9 mouse cellular contexts compared by ENCODE assay signal in genomic region chr2:51305411-51305810, GRCm38 (mm10).
A peak's percentile ranks its signal among the peaks of the same experiment; 100 is the strongest.
DNase-seq lines count a peak whose midpoint lies in the region; ATAC-seq and TF ChIP-seq lines count a peak whose summit lies in the region.
"Had no signal": no experiment of that assay in that cellular context is flagged by ENCODE, and none has a peak within 500 bp of the region (broad histone marks: within the 10 kb centered on the region; RNA-seq: fewer than 3 reads in every experiment).

No protein-coding gene starts in this region.

- no peaks in the 10 kb centered on the region for H3K9me3 ChIP-seq in hindbrain, postnatal 0 days (ENCODE audit: low read length)
- H3K9me3 ChIP-seq in hindbrain, embryonic 14.5 days (ENCODE audit: control insufficient read depth, low read length), result no peaks in the 10 kb centered on the region
- H3K9me3 ChIP-seq in lung, embryonic 14.5 days (ENCODE audit: low read depth, low read length), result no peaks in the 10 kb centered on the region
- H3K9me3 ChIP-seq: midbrain, embryonic 12.5 days had no signal

- ATAC-seq in hindbrain, postnatal 0 days, result no peak
- no peak for ATAC-seq in hindbrain, embryonic 14.5 days (ENCODE audit: low FRiP score)
- peak; percentile 68; the same call in 1 of the 2 replicates for ATAC-seq in lung, embryonic 14.5 days (ENCODE audit: insufficient read depth)

- no peak overlapping the region for H3K4me3 ChIP-seq in hindbrain, postnatal 0 days (ENCODE audit: low read length)
- no peak overlapping the region for H3K4me3 ChIP-seq in hindbrain, embryonic 14.5 days (replicated peaks; ENCODE audit: low read length)
- no peak overlapping the region for H3K4me3 ChIP-seq in lung, embryonic 14.5 days (ENCODE audit: low read depth, low read length)
- H3K4me3 ChIP-seq: midbrain, embryonic 12.5 days had no signal

- H3K4me2 ChIP-seq in hindbrain, postnatal 0 days (ENCODE audit: low read depth, low read length), result no peak overlapping the region
- H3K4me2 ChIP-seq in hindbrain, embryonic 14.5 days (replicated peaks), result no peak overlapping the region
- no peak overlapping the region for H3K4me2 ChIP-seq in lung, embryonic 14.5 days
- H3K4me2 ChIP-seq: midbrain, embryonic 12.5 days had no signal

- H3K4me1 ChIP-seq in hindbrain, postnatal 0 days (ENCODE audit: insufficient read depth, low read length), result no peaks in the 10 kb centered on the region; the same call in 1 of the 2 replicates
- H3K4me1 ChIP-seq in hindbrain, embryonic 14.5 days (replicated peaks; ENCODE audit: control insufficient read depth, insufficient read depth, low read length), result peaks cover 16% of the 10 kb centered on the region; the same call in 1 of the 2 replicates
- no peaks in the 10 kb centered on the region for H3K4me1 ChIP-seq in lung, embryonic 14.5 days (ENCODE audit: insufficient read depth)
- H3K4me1 ChIP-seq: midbrain, embryonic 12.5 days had no signal

- H3K27ac ChIP-seq in hindbrain, postnatal 0 days, result no peak overlapping the region
- no peak overlapping the region for H3K27ac ChIP-seq in hindbrain, embryonic 14.5 days
- H3K27ac ChIP-seq in lung, embryonic 14.5 days (ENCODE audit: low read depth), result no peak overlapping the region
- H3K27ac ChIP-seq: midbrain, embryonic 12.5 days had no signal

- H3K36me3 ChIP-seq in hindbrain, postnatal 0 days (ENCODE audit: insufficient read depth, low read length), result no peaks in the 10 kb centered on the region
- no peaks in the 10 kb centered on the region for H3K36me3 ChIP-seq in hindbrain, embryonic 14.5 days (replicated peaks; ENCODE audit: control insufficient read depth, insufficient read depth)
- H3K36me3 ChIP-seq in lung, embryonic 14.5 days (ENCODE audit: insufficient read depth), result no peaks in the 10 kb centered on the region
- H3K36me3 ChIP-seq: midbrain, embryonic 12.5 days had no signal

- peak; percentile 28; the same call in 1 of the 2 replicates for TF ChIP-seq CTCF in hindbrain, postnatal 0 days (IDR thresholded peaks at IDR 0.05; ENCODE audit: low read depth)
- TF ChIP-seq CTCF in lung, embryonic 14.5 days (IDR thresholded peaks at IDR 0.05; ENCODE audit: low read depth), result peak; percentile 46

- peak; percentile 30 for DNase-seq in hindbrain, postnatal 0 days (ENCODE audit: low spot score)
- DNase-seq in hindbrain, embryonic 14.5 days (ENCODE audit: low spot score), result no peak
- DNase-seq in adrenal gland, adult 8-10 months, result peak; percentile 58
- peak; percentile 29 to 58 for DNase-seq in heart, postnatal 14 days
- DNase-seq in lung, embryonic 14.5 days, result peak; percentile 71
- no peak for DNase-seq in layer of hippocampus, adult 8-10 months (ENCODE audit: low spot score in 2 of 2)
- DNase-seq in layer of hippocampus, adult 9-11 months, result no peak
- DNase-seq in layer of hippocampus, adult 11-12 months (ENCODE audit: low spot score), result no peak

- H3K27me3 ChIP-seq in hindbrain, postnatal 0 days (ENCODE audit: insufficient read depth, low read length), result no peaks in the 10 kb centered on the region
- no peaks in the 10 kb centered on the region for H3K27me3 ChIP-seq in hindbrain, embryonic 14.5 days (ENCODE audit: control insufficient read depth, insufficient read depth, low read length)
- no peaks in the 10 kb centered on the region for H3K27me3 ChIP-seq in lung, embryonic 14.5 days (ENCODE audit: insufficient read depth, low read length)
- H3K27me3 ChIP-seq: midbrain, embryonic 12.5 days had no signal

- H3K9ac ChIP-seq in hindbrain, postnatal 0 days (replicated peaks; ENCODE audit: low read length), result no peak overlapping the region
- H3K9ac ChIP-seq in hindbrain, embryonic 14.5 days, result no peak overlapping the region
- no peak overlapping the region for H3K9ac ChIP-seq in lung, embryonic 14.5 days
- H3K9ac ChIP-seq: midbrain, embryonic 12.5 days had no signal

- intact Hi-C loops in heart, postnatal 14 days (cut with DNase I), result no loop called here

- WGBS in hindbrain, postnatal 0 days, result 68% methylated on average over 6 of the region's 6 CpGs
- 58% methylated on average over 6 of the region's 6 CpGs for whole genome bisulfite sequencing in hindbrain, embryonic 14.5 days
- whole genome bisulfite sequencing in lung, embryonic 14.5 days, result 19% methylated on average over 6 of the region's 6 CpGs

Comparison
In these comparisons a context has a peak if more than half of its experiments do, and no peak if none do; other contexts are left out.
1. DNase-seq: peak in hindbrain, postnatal 0 days (single experiment), adrenal gland, adult 8-10 months (single experiment), heart, postnatal 14 days (2 of 2) and lung, embryonic 14.5 days (single experiment); none in hindbrain, embryonic 14.5 days (single experiment), layer of hippocampus, adult 8-10 months (0 of 2), layer of hippocampus, adult 9-11 months (single experiment) and layer of hippocampus, adult 11-12 months (single experiment).